Mouse (Mus musculus) stomach, postnatal 0 days (tissue): ENCODE measurements around the gene Traf1.

Source experiments
- CTCF ChIP-seq: IDR thresholded peaks from 2 replicates; pipeline ENCODE4 v1.5.1; 2016; ENCODE audit warnings: antibody characterized with exemption, low read depth, mild to moderate bottlenecking, moderate library complexity
- EP300 ChIP-seq: optimal IDR thresholded peaks from 2 replicates; pipeline ENCODE3; 2016; ENCODE audit warnings: antibody characterized with exemption

DNA sequence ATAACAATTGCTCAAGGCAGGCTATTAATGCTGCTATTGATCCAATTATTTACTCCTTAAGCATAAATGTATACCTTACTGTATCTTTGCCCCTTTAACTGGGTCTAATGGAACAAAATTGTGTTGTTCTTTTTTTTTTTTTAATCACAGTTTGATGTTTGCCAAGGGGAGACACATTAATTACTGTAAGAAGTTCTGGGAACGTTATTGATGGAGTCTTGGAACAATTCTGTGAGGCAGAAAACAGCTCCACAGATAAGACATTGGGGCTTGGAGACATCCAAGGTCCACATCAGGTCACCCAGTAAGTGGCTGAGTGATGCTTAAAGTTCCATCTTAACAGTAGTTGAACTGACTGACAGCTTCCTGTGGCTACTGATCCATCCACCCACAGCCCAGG, 4.2 kb downstream of the Traf1 start:
- no peak for TF ChIP-seq CTCF
- no peak for TF ChIP-seq EP300
